Mouse (Mus musculus): ENCODE data around the gene Cd93.

Cd93 gene

DNA sequence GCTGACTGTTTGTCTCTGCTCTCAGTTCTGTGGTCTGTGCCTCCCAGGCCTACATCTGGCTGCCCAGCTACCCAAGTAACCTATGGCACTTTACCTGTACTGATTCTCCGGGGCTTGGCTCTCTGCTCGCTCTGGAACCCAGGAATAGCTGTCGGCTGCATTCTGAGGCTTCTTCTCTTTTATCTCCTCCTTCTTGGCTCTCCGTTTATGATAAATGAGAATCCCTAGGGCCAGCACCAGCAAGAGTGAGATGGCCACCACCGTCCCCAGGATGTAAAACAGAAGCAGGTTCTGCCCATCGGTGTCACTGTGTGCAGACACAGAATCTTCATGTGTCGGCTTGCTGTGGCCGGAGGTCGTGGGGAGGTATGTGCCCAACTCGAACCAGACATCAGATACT lies 1.9 kb downstream of the Cd93 start:
- DNase-seq = no peak

DNA sequence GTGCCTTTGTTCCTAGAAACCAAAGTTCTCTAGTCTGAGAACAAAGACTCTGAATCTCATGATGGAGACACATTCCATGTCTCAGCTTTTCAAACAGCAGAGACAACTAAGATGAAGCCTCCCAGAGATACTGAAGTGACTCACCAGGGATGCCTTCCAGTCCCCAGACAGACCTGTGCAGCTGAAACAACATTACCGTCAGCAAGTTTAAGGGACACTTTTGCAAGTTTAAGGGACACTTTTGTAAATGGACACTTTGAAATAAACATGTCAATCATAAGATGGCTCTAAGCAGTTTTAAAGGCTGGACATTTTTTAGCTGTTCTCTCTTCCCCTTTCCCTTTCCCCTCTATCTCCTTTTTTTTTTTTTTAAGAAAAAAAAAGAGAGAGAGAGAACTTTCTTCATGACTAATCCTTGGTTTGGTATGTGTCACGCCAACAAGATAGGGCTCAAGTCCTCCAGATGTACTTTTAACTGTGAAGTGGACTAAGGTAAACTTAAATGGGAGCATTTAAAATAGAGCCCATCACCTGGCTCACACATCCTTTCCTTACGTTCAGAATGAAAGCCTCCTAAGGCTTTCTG lies 3.6 kb downstream of the Cd93 start:
- DNase-seq = no peak

DNA sequence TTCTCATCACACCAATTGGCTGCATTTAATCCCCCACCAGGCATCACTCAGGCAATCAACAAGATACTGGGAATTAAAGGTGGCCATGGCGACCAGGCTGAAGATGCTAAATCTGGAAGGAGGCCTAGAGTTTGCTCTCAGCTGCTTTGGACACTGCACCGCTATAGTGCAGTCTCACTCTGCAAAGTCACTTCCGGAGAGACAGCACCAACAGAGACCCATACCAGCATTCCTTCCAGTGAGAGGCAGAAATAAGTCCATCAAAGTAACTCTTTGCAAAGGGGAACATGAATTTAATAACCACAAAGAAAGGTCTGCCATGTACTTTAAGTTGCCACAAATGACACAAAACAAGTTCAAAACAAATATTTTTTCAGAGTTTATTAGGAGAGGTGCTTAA lies 7.1 kb downstream of the Cd93 start:
- no peak for DNase-seq

- DNase-seq = no peak
Measured at GRCm38 (mm10) chr2:148432346-148432745, 11.0 kb downstream of the Cd93 start.

DNA sequence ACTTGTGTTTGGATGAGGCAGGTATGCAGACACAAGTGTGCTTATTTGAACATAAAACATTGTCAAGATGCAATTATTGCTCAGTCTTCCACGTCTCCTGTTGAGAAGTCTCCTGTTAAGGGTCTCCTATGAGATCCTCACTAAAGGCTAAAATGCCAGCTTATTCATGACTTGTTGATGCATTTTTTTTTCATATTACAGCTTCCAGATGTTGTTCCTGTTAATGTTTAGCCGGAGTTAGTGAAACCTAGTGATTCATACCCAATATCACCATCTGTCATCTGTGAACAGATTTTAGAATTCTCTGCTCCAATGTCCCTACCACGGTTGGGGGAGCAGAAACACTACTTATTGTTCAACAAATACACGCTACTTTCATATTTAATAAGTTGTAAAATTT lies 12.4 kb downstream of the Cd93 start:
- DNase-seq = no peak

GRCm38 (mm10) chr2:148429001-148429505 lies 14.3 kb downstream of the Cd93 start:
- DNase-seq = no peak

DNA sequence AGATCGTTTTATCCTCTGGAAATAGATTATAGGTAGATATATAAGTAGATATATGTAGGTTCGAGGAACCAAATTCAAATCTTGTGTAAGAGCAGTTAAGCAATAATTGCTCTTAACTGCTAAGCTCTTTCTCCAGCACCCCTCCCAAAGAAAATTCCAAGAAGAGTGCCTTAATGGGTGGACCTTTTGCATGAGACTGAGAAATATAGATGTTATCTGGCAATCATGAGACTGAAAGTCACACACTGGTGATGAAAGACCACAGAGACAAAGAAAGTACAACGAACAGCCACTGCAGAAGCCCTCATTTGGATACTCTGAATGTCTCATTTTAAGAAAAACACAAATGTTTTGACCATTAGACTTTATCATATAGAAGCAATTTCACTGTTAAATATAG lies 14.8 kb downstream of the Cd93 start:
- DNase-seq = no peak

- DNase-seq = no peak
Measured at GRCm38 (mm10) chr2:148427553-148427952, 15.8 kb downstream of the Cd93 start.

DNA sequence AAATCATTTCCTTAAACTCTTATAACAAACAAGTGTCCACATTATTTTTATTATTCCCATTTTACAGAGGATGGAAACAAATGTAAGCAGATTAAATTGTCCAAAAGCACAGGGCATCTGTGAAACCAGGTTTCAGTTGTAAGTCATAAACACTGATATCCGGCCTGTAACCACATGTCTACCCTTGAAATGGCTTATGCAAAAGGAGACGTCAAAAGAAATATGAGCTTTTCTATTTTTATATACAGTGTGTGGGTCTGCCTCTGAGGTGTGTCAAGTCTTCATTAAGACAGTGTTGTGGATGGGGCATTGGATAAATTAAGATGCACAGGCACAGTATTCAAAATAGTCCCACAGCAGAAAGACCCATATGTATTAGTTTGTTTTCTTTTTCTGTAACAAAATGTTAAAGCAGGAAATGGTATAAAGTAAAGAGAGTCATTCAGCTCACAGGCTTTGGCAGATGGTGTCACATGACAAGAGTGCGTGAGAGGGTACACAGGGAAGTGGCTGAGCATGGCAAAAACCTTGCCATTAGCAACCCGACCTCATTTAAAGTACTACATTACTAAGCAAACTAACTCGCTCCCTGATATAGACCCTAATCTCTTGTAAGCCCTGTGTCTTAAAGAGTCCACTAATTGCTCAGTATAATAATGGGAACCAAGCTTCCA lies 17.5 kb downstream of the Cd93 start:
- no peak for DNase-seq

- DNase-seq = no peak
Measured at GRCm38 (mm10) chr2:148421706-148422105, 21.7 kb downstream of the Cd93 start.

DNA sequence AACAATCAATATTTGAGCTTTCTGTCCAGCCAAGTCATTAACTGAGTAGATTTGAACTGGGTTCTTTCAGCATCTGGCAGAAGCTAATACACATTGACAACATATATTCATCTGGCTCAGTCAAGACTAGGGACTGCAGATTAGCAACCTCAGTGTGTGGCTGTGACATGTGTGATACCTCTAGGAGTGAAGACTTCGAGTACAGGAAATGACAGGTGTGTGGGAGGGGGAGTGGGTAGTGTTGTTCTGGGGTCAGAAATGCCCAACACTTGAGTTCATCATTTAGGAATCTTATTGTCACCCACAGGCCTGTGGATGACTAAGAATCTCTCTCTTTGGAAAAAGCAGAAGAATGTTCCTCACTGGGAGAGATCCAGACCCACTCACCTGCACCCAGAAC lies 22.3 kb downstream of the Cd93 start:
- no peak for DNase-seq

DNA sequence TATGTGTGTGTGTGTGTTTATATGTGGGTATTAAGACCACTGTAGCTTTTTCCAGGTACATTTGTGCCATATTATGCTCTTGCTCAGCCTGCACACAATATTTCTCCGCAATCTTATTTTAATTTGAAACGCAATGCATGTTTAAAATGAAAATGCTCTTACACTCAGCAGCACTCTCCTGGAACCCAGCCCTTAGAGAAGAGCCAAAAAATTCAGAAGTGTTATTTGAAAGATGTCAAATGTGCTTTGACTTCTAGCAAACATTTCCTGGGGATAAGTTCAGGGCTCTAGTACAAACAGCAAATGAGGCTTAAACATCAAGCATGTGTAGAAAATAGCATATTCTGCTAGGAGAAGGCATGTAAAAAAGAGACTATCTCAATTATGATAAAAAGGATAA lies 23.6 kb downstream of the Cd93 start:
- DNase-seq = no peak

DNA sequence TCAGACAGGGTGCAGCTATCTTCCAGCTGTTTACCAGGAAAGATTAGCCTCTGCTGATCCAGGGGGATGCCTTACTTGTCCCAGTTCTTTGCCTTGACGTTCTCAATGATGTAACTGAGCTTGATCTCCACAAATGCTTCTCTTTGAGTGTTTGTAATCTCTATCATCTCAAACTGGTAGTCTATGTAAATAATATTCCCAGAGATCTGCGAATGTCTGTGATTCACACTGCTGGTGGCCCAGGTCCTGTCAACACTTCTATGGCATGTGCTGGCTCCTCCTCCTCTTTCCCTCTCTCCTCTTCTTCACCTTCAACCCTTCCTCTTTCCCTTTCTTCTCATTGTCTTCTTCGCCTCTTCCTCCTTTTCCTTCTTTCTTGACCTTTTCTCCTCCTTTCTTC lies 24.2 kb downstream of the Cd93 start:
- no peak for DNase-seq

- DNase-seq = no peak
Measured at GRCm38 (mm10) chr2:148409821-148410220, 33.5 kb downstream of the Cd93 start.

DNA sequence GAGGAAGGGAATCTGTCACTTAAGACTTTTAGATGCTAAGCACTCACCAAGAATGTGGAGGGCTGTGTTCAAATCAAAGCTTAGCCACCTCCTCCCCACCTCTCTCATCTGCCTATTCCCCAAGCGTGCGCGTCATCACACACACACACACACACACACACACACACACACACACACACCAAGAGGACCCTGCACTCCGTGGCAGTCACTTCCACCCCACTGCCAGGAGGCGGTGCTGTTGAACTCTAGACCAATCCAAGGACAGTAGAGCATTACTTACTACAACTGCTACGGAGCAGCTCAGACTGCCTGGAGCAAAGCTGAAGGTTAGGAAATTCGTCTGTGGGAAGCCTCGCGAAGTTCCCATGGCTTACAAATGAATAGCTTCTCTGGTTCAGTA lies 34.2 kb downstream of the Cd93 start:
- DNase-seq = peak; percentile 67 to 82

- no peak for DNase-seq
Measured at GRCm38 (mm10) chr2:148408761-148409120, 34.6 kb downstream of the Cd93 start.

DNA sequence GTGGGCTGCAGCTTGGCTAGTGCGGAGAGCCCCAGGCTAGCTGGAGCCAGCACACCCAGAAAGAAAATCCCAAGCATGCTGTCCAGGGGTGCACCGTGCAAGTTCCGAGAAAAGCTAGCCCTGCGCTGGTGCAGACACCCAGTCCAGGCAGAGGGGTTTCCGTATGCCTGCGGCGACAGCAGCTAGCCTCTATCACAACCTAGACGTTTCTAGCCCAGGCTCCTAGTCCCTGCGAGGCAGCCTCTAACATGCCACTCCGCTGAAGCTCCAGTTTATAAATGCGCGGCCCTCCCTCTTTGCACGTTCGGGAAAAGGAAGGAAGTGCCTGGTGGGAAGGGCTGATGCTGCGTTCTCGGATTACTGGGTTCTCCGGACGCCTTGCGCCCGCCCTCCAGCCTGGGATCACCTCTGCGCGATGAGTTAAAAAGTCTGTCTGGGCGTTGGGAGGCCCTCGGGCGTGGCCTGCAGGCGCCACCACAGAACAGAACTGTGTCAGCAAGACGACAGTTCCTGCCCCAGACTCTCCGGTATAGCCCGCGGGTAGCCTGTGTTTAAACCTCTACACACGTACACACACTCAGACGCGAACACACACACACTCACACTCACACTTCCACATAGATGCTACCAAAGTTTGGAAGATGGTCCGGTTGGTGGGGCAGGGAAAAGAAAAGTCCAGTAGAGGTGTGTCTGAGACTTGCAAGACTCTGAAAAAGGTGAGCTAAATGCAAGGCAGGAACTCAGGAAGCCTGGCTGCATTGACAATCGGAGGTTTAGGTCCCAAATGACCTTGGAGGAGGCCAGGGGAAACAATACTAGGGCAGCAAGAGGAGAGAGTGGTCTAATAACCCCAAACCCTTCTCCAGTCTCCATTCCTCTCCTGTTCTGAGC lies 35.2 kb downstream of the Cd93 start, which contains the start of gene Thbd:
Gene Thbd (minus strand): TSS at position 319 of the 891 bp plus-strand sequence.
- peak; percentile 74 to 76 for DNase-seq

GRCm38 (mm10) chr2:148406971-148407869 lies 36.1 kb downstream of the Cd93 start:
- DNase-seq = peak in 1 of 2 experiments; percentile 25

- peak in 1 of 2 experiments; percentile 42 for DNase-seq
Measured at GRCm38 (mm10) chr2:148406160-148406970, 37.0 kb downstream of the Cd93 start.

GRCm38 (mm10) chr2:148404906-148405305 lies 38.5 kb downstream of the Cd93 start:
- no peak for DNase-seq

DNA sequence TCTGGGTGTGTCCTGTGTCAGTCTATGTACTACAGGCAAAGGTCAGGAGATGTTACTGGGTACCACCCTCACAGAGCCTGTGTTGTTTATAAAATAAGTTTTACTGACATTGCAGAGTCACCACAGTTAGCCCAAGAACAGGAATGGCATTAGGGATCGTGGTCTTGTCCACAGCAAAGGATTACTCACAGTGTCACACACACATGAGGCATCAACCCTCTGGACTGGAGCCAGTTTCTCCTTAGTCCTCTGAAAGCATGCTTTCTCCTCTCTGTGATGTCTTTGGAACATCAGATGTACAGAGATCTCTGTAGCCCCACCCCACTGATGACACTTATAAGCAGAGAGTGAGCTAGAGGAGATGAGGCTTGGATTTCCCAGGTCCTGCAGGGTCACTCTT lies 41.1 kb downstream of the Cd93 start:
- DNase-seq = no peak
